Mouse (Mus musculus) lung, adult 2 months (tissue): ENCODE measurements around the gene Rap1gds1.

Experiments used
- CTCF ChIP-seq: fragments of 200-500 bp; IDR thresholded peaks from 2 replicates; pipeline ENCODE4 v1.5.1; 2011; ENCODE audit warnings: mild to moderate bottlenecking, low read length, control low read depth; ENCODE audit not compliant: insufficient read depth
- POLR2A ChIP-seq: fragments of 200-500 bp; IDR thresholded peaks from 2 replicates; pipeline ENCODE4 v1.6.1; 2011; ENCODE audit warnings: low read depth, mild to moderate bottlenecking, control low read depth, low read length, borderline replicate concordance; ENCODE audit errors: extremely low read depth

GRCm38 (mm10) chr3:139012352-139012751, 62.6 kb downstream of the Rap1gds1 start:
- no peak for TF ChIP-seq POLR2A
- no peak for TF ChIP-seq CTCF
